Mouse (Mus musculus) small intestine, adult 2 months (tissue): Measurements from ENCODE around the gene Dnah10.

Experiments
- CTCF ChIP-seq: fragments of 200-500 bp; IDR thresholded peaks from 2 replicates; pipeline ENCODE4 v1.5.1; 2012; ENCODE audit warnings: low read depth, mild to moderate bottlenecking, control low read depth, inconsistent platforms, low read length, moderate library complexity, mixed read lengths; ENCODE audit not compliant: insufficient replicate concordance, insufficient read length; ENCODE audit errors: extremely low read depth
- POLR2A ChIP-seq: fragments of 200-500 bp; IDR thresholded peaks from 2 replicates; pipeline ENCODE4 v1.6.1; 2012; ENCODE audit warnings: low read depth, mild to moderate bottlenecking, control low read depth, inconsistent platforms, low read length, moderate library complexity

- TF ChIP-seq CTCF (no peak), POLR2A (no peak)
Observed at GRCm38 (mm10) chr5:124836075-124836474, 111.2 kb downstream of the Dnah10 start.
